Mouse (Mus musculus) cerebellum, adult (tissue): ENCODE measurements at regions not wholly inside any gene's neighbourhood (a gene's known extent, or its start where the extent isn't known, plus 50 kb on each side); places are given as distances from the start of the nearest gene placed in this dataset.

ENCODE experiments used
- ATAC-seq: cut with Nextera tagmentation; 2 replicates; pipeline ENCODE4 v1.9.2; 2017; ENCODE audit warnings: mild to moderate bottlenecking, moderate library complexity, mixed read lengths; ENCODE audit not compliant: insufficient number of reproducible peaks, low FRiP score, low TSS enrichment

- peak; percentile 56; the same call in 1 of the 2 replicates for ATAC-seq
These were observed 52.4 kb upstream of the Ankef1 start for GRCm38 (mm10) chr2:136449265-136449664.
